Comparison of ENCODE assay signal across 21 mouse cellular contexts in genomic region chr5:103320341-103320740, GRCm38 (mm10).
DNase-seq lines count a peak whose midpoint lies in the region; ATAC-seq and TF ChIP-seq lines count a peak whose summit lies in the region.
"Had no signal": no experiment of that assay in that cellular context is flagged by ENCODE, and none has a peak within 500 bp of the region (broad histone marks: within the 10 kb centered on the region; RNA-seq: fewer than 3 reads in every experiment).

No protein-coding gene starts in this region.

- H3K36me3 ChIP-seq in forebrain, postnatal 0 days (ENCODE audit: insufficient read depth) = no peaks in the 10 kb centered on the region
- no peaks in the 10 kb centered on the region for H3K36me3 ChIP-seq in forebrain, embryonic 16.5 days (ENCODE audit: control insufficient read depth, insufficient read depth)
- no peaks in the 10 kb centered on the region for H3K36me3 ChIP-seq in hindbrain, embryonic 10.5 days
- H3K36me3 ChIP-seq in hindbrain, embryonic 12.5 days = no peaks in the 10 kb centered on the region
- no peaks in the 10 kb centered on the region for H3K36me3 ChIP-seq in liver, adult 2 months (ENCODE audit: control insufficient read depth, insufficient read depth, low read length)
- no peaks in the 10 kb centered on the region for H3K36me3 ChIP-seq in liver, postnatal 0 days (replicated peaks; ENCODE audit: insufficient read depth, low read length)
- H3K36me3 ChIP-seq: embryonic facial prominence, embryonic 13.5 days; embryonic facial prominence, embryonic 15.5 days; forebrain, embryonic 10.5 days had no signal

- no peak overlapping the region for H3K9ac ChIP-seq in forebrain, postnatal 0 days
- no peak overlapping the region for H3K9ac ChIP-seq in forebrain, embryonic 16.5 days (replicated peaks; ENCODE audit: low read depth, low read length)
- H3K9ac ChIP-seq in hindbrain, embryonic 12.5 days = no peak overlapping the region
- H3K9ac ChIP-seq in liver, adult 2 months (ENCODE audit: low read depth, low read length) = no peak overlapping the region
- H3K9ac ChIP-seq in liver, postnatal 0 days (replicated peaks) = no peak overlapping the region
- H3K9ac ChIP-seq: embryonic facial prominence, embryonic 13.5 days; embryonic facial prominence, embryonic 15.5 days; forebrain, embryonic 13.5 days had no signal

- no peak for DNase-seq in forebrain, postnatal 0 days
- no peak for DNase-seq in hindbrain, embryonic 10.5 days (ENCODE audit: low spot score)
- DNase-seq in liver, adult 2 months (ENCODE audit: extremely low read depth, low read depth, low spot score) = peak; percentile 91
- no peak for DNase-seq in liver, postnatal 0 days
- DNase-seq: adrenal gland, adult 2 months; adrenal gland, postnatal 10 days; adrenal gland, postnatal 25 days; cerebellum, adult 11 months; cerebellum, adult 18-20 months; cerebellum, adult 8-10 months; cerebellum, adult 9-11 months; cerebellum, postnatal 14 days; cerebellum, postnatal 36 days; embryo, embryonic 11 days had no signal

- H3K9me3 ChIP-seq in forebrain, postnatal 0 days (ENCODE audit: low read length) = no peaks in the 10 kb centered on the region
- no peaks in the 10 kb centered on the region for H3K9me3 ChIP-seq in forebrain, embryonic 16.5 days (ENCODE audit: control insufficient read depth, low read length)
- H3K9me3 ChIP-seq in hindbrain, embryonic 10.5 days = no peaks in the 10 kb centered on the region
- H3K9me3 ChIP-seq in hindbrain, embryonic 12.5 days (replicated peaks) = no peaks in the 10 kb centered on the region
- no peaks in the 10 kb centered on the region for H3K9me3 ChIP-seq in liver, postnatal 0 days (ENCODE audit: low read length)
- H3K9me3 ChIP-seq: embryonic facial prominence, embryonic 13.5 days; embryonic facial prominence, embryonic 15.5 days; forebrain, embryonic 10.5 days; forebrain, embryonic 13.5 days had no signal

- no peak for TF ChIP-seq EP300 in liver, postnatal 0 days (IDR thresholded peaks at IDR 0.05; ENCODE audit: low read depth)

- no peak for ATAC-seq in forebrain, postnatal 0 days
- no peak for ATAC-seq in forebrain, embryonic 16.5 days
- no peak for ATAC-seq in hindbrain, embryonic 12.5 days (ENCODE audit: low FRiP score)
- no peak for ATAC-seq in liver, postnatal 0 days
- ATAC-seq: forebrain, embryonic 13.5 days had no signal

- H3K27ac ChIP-seq in forebrain, postnatal 0 days (ENCODE audit: low read depth, low read length) = no peak overlapping the region
- H3K27ac ChIP-seq in forebrain, embryonic 16.5 days (ENCODE audit: low read length) = no peak overlapping the region
- H3K27ac ChIP-seq in hindbrain, embryonic 10.5 days = 0 out of 2 replicates have a peak overlapping the region, but pooled peaks have one; percentile 8
- H3K27ac ChIP-seq in hindbrain, embryonic 12.5 days = no peak overlapping the region
- no peak overlapping the region for H3K27ac ChIP-seq in liver, adult 2 months (replicated peaks; ENCODE audit: insufficient read depth, low read depth, low read length)
- no peak overlapping the region for H3K27ac ChIP-seq in liver, postnatal 0 days (ENCODE audit: low read depth)
- H3K27ac ChIP-seq: embryonic facial prominence, embryonic 13.5 days; embryonic facial prominence, embryonic 15.5 days; forebrain, embryonic 10.5 days; forebrain, embryonic 13.5 days had no signal

- no peaks in the 10 kb centered on the region for H3K27me3 ChIP-seq in forebrain, postnatal 0 days (ENCODE audit: insufficient read depth, low read length)
- H3K27me3 ChIP-seq in forebrain, embryonic 16.5 days (replicated peaks; ENCODE audit: control insufficient read depth, insufficient read depth, low read length) = no peaks in the 10 kb centered on the region
- H3K27me3 ChIP-seq in hindbrain, embryonic 10.5 days (ENCODE audit: insufficient read depth, poor library complexity, severe bottlenecking) = no peaks in the 10 kb centered on the region
- no peaks in the 10 kb centered on the region for H3K27me3 ChIP-seq in hindbrain, embryonic 12.5 days
- H3K27me3 ChIP-seq in liver, adult 2 months (ENCODE audit: control insufficient read depth, insufficient read depth, low read length) = no peaks in the 10 kb centered on the region
- no peaks in the 10 kb centered on the region for H3K27me3 ChIP-seq in liver, postnatal 0 days (ENCODE audit: insufficient read depth, low read length)
- H3K27me3 ChIP-seq: embryonic facial prominence, embryonic 13.5 days; embryonic facial prominence, embryonic 15.5 days; forebrain, embryonic 13.5 days had no signal

- H3K79me2 ChIP-seq in liver, adult 2 months (ENCODE audit: control insufficient read depth, insufficient read depth, low read length) = no peaks in the 10 kb centered on the region

- H3K4me2 ChIP-seq in forebrain, postnatal 0 days (ENCODE audit: low read depth) = no peak overlapping the region
- H3K4me2 ChIP-seq in forebrain, embryonic 16.5 days (ENCODE audit: low read length) = no peak overlapping the region
- no peak overlapping the region for H3K4me2 ChIP-seq in hindbrain, embryonic 12.5 days (replicated peaks)
- H3K4me2 ChIP-seq in liver, postnatal 0 days (ENCODE audit: low read depth, low read length) = no peak overlapping the region
- H3K4me2 ChIP-seq: embryonic facial prominence, embryonic 13.5 days; embryonic facial prominence, embryonic 15.5 days; forebrain, embryonic 13.5 days had no signal

- no peak for TF ChIP-seq POLR2A in liver, adult 2 months (IDR thresholded peaks at IDR 0.05; ENCODE audit: extremely low read depth, insufficient read depth, low read length)

- peak; percentile 16; the same call in 1 of the 2 replicates for TF ChIP-seq CTCF in forebrain, postnatal 0 days (IDR thresholded peaks at IDR 0.05; ENCODE audit: low read depth)
- TF ChIP-seq CTCF in liver, adult 2 months (IDR thresholded peaks at IDR 0.05; ENCODE audit: low read depth, low read length) = no peak
- TF ChIP-seq CTCF in liver, postnatal 0 days (IDR thresholded peaks at IDR 0.05; ENCODE audit: low read depth) = no peak

- H3K4me1 ChIP-seq in forebrain, postnatal 0 days (ENCODE audit: insufficient read depth) = 0 out of 2 replicates have a peak, but pooled peaks cover 2% of the 10 kb centered on the region
- H3K4me1 ChIP-seq in forebrain, embryonic 16.5 days (replicated peaks; ENCODE audit: control insufficient read depth, insufficient read depth, low read length) = no peaks in the 10 kb centered on the region
- H3K4me1 ChIP-seq in hindbrain, embryonic 10.5 days (replicated peaks) = 0 out of 2 replicates have a peak, but pooled peaks cover 5% of the 10 kb centered on the region
- H3K4me1 ChIP-seq in hindbrain, embryonic 12.5 days = no peaks in the 10 kb centered on the region
- 0 out of 2 replicates have a peak, but pooled peaks cover 3% of the 10 kb centered on the region for H3K4me1 ChIP-seq in liver, adult 2 months (ENCODE audit: control insufficient read depth, insufficient read depth, low read length)
- H3K4me1 ChIP-seq in liver, postnatal 0 days (ENCODE audit: insufficient read depth) = no peaks in the 10 kb centered on the region
- H3K4me1 ChIP-seq: embryonic facial prominence, embryonic 13.5 days; embryonic facial prominence, embryonic 15.5 days; forebrain, embryonic 10.5 days; forebrain, embryonic 13.5 days had no signal

- H3K4me3 ChIP-seq in forebrain, postnatal 0 days (ENCODE audit: low read depth, low read length) = no peak overlapping the region
- H3K4me3 ChIP-seq in forebrain, embryonic 16.5 days (replicated peaks; ENCODE audit: low read length) = no peak overlapping the region
- no peak overlapping the region for H3K4me3 ChIP-seq in hindbrain, embryonic 10.5 days
- H3K4me3 ChIP-seq in hindbrain, embryonic 12.5 days = no peak overlapping the region
- H3K4me3 ChIP-seq in liver, adult 2 months (ENCODE audit: insufficient read depth, low read depth, low read length) = no peak overlapping the region
- no peak overlapping the region for H3K4me3 ChIP-seq in liver, postnatal 0 days (ENCODE audit: low read depth, low read length)
- H3K4me3 ChIP-seq: embryonic facial prominence, embryonic 13.5 days; embryonic facial prominence, embryonic 15.5 days; erythroblast, embryonic 14.5 days; forebrain, embryonic 10.5 days; forebrain, embryonic 13.5 days had no signal

- 57% methylated on average over 5 of the region's 5 CpGs for WGBS in forebrain, postnatal 0 days
- 80% methylated on average over 5 of the region's 5 CpGs for WGBS in forebrain, embryonic 16.5 days
- 82% methylated on average over 5 of the region's 5 CpGs for WGBS in hindbrain, embryonic 10.5 days
- WGBS in hindbrain, embryonic 12.5 days = 81% methylated on average over 5 of the region's 5 CpGs
- 24% methylated on average over 5 of the region's 5 CpGs for WGBS in liver, adult 2 months
- WGBS in liver, postnatal 0 days (ENCODE audit: insufficient replicate concordance) = 78% methylated on average over 5 of the region's 5 CpGs
